Mouse (Mus musculus) heart, embryonic 13.5 days (tissue): ENCODE measurements at regions not wholly inside any gene's neighbourhood (a gene's known extent, or its start where the extent isn't known, plus 50 kb on each side); places are given as distances from the start of the nearest gene placed in this dataset.

Experiments used
- ATAC-seq: fragments of 200-750 bp; cut with Nextera tagmentation; 2 replicates; pipeline ENCODE4 v1.8.0; 2017; ENCODE audit warnings: moderate TSS enrichment; ENCODE audit not compliant: insufficient number of reproducible peaks, low FRiP score, low TSS enrichment; ENCODE audit errors: extremely low read depth
- H3K27ac ChIP-seq: fragments of 300-500 bp; sonication (generic); replicated peaks from 2 replicates; pipeline ENCODE4 v1.5.1; 2015; ENCODE audit warnings: moderate library complexity, mild to moderate bottlenecking, inconsistent platforms
- H3K27me3 ChIP-seq: fragments of 300-500 bp; sonication (generic); replicated peaks from 2 replicates; pipeline ENCODE4 v1.6.1; 2015; ENCODE audit warnings: mild to moderate bottlenecking, inconsistent platforms
- H3K36me3 ChIP-seq: fragments of 300-500 bp; sonication (generic); 2 replicates; pipeline ENCODE4 v1.6.1; 2015; ENCODE audit warnings: mild to moderate bottlenecking, inconsistent platforms
- H3K4me1 ChIP-seq: fragments of 300-500 bp; sonication (generic); 2 replicates; pipeline ENCODE4 v1.6.1; 2015; ENCODE audit warnings: inconsistent platforms
- H3K4me2 ChIP-seq: fragments of 300-500 bp; sonication (generic); 2 replicates; pipeline ENCODE4 v1.6.1; 2015; ENCODE audit warnings: inconsistent platforms, mild to moderate bottlenecking, moderate library complexity
- H3K4me3 ChIP-seq: fragments of 300-500 bp; sonication (generic); 2 replicates; pipeline ENCODE4 v1.5.1; 2015; ENCODE audit warnings: moderate library complexity, mild to moderate bottlenecking, inconsistent platforms
- H3K9ac ChIP-seq: fragments of 300-500 bp; sonication (generic); 2 replicates; pipeline ENCODE4 v1.6.1; 2015; ENCODE audit warnings: inconsistent platforms, mild to moderate bottlenecking, moderate library complexity
- H3K9me3 ChIP-seq: fragments of 300-500 bp; sonication (generic); 2 replicates; pipeline ENCODE4 v1.6.1; 2016; ENCODE audit warnings: inconsistent platforms
- WGBS: fragments of 180-500 bp; shearing (Covaris S2); methylation state at CpG from one replicate; pipeline ENCODE4 v1.1.7; 2015; ENCODE audit warnings: mixed read lengths; 5-methylcytosine and 5-hydroxymethylcytosine counted together

DNA sequence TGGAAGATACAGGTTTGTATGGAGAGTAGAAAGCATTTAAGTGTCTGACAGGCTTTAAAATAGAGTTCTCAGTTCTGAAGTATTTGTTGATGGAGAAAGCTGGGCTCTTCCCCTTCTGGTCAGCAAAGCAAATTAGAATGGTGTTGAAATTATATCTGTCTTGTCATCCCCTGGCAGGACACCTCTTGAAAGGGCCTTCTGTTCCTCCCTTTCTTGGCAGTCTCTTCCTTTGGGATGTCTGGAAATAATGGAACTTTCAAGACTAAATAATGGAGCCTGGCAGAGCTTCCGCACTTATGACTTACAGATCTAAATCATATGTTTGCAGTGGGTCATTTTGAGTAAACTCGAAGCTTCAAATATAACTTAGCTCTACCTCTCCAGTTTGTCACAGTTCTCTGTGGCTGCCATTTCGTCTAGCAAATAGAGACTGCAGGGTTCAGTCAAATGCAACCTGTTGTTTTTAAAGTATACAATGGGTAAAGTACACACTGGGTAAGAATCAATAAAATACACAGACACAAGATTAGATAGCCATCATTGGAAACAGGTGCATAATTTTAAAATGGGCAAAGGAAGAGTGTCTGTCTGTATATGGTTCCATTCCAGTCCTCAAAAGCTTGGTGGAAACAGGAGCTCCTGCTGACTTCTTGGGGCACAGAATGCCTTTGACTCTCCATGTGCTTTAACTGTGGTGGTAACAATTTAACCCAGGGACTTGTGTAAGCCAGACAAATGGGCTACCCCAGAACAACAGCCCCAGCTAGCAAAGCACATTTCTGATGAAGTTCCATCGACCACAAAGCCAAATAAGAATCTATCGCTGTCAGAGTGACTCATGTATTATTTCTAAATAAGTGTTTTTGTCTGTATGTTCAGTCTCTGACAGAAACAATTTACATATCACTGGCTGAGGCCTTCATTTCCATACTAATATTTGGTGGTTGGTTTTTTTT lies 3524.4 kb upstream of the Gm7489 start:
- no peak overlapping the region for H3K4me2 ChIP-seq
- H3K4me1 ChIP-seq: no peaks in the 10 kb centered on the region
- H3K4me3 ChIP-seq: no peak overlapping the region
- H3K9ac ChIP-seq: no peak overlapping the region
- no peak for ATAC-seq
- H3K36me3 ChIP-seq: no peaks in the 10 kb centered on the region
- H3K9me3 ChIP-seq: no peaks in the 10 kb centered on the region
- 78% methylated on average over 5 of the region's 5 CpGs for WGBS
- H3K27ac ChIP-seq: no peak overlapping the region
- H3K27me3 ChIP-seq: no peaks in the 10 kb centered on the region

DNA sequence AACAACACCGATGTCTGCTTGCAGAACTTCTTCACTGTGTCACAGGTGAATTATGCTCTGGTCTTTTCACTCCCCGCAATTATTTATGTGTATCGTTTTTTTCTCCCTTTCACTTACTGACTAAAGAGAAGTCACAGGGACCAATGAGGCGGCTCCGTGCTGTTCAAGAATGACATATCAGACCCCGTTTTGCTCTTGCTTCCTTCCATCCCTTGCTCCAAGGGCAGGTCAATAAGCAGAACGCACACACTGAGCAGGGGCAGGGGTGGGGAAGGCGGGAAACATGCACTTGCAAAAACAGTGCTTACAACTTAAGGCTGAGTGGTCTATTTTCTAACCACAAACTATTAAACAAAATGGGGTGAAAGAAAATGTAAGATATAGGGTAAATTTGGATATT lies 3523.4 kb upstream of the Gm7489 start:
- no peak overlapping the region for H3K9ac ChIP-seq
- no peak overlapping the region for H3K4me2 ChIP-seq
- no peak overlapping the region for H3K27ac ChIP-seq
- no peaks in the 10 kb centered on the region for H3K36me3 ChIP-seq
- ATAC-seq: no peak
- 79% methylated on average over 8 of the region's 8 CpGs for whole genome bisulfite sequencing
- no peaks in the 10 kb centered on the region for H3K27me3 ChIP-seq
- H3K9me3 ChIP-seq: no peaks in the 10 kb centered on the region
- no peaks in the 10 kb centered on the region for H3K4me1 ChIP-seq
- no peak overlapping the region for H3K4me3 ChIP-seq

DNA sequence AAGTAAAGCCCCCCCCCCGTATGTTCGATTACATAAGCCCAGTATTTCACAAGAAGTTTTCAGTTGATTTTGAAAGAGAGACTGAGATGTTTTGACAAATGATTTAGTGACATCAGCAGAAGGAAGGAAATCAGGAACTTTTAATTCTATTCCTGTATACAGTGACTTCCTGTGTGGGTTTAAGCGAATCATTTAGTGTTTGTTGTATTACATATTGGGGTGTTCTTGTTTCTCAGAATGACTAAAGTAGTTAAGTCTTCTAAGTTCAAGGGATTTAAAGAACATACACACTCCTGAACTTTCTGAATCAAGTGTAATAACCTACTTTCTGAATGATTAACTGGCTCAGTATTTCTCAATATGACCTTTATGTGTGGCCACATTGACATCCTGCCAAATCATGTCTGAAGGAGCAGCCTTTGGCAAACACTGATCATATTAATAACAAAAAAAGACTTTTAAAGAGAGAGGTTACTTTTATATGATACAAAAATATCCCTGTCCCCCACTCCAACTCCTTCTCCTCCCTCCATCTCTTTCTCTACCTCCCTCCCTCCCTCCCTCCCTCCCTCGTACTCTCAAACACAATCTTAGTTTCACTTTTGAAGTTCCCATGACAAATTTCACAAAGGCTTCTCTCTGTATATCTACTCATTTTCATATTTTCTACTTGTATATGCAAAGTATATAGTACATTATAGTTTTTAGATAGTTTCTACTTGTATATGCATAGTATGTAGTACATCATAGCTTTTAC lies 3522.8 kb upstream of the Gm7489 start:
- no peak for ATAC-seq
- Histone ChIP-seq H3K27me3 (no peaks in the 10 kb centered on the region), H3K9ac (no peak overlapping the region), H3K4me3 (no peak overlapping the region), H3K36me3 (no peaks in the 10 kb centered on the region), H3K4me1 (no peaks in the 10 kb centered on the region), H3K27ac (no peak overlapping the region), H3K9me3 (no peaks in the 10 kb centered on the region), H3K4me2 (peak overlapping the region; percentile 16; the same call in 1 of the 2 replicates)
- WGBS: 64% methylated on average over 4 of the region's 4 CpGs

DNA sequence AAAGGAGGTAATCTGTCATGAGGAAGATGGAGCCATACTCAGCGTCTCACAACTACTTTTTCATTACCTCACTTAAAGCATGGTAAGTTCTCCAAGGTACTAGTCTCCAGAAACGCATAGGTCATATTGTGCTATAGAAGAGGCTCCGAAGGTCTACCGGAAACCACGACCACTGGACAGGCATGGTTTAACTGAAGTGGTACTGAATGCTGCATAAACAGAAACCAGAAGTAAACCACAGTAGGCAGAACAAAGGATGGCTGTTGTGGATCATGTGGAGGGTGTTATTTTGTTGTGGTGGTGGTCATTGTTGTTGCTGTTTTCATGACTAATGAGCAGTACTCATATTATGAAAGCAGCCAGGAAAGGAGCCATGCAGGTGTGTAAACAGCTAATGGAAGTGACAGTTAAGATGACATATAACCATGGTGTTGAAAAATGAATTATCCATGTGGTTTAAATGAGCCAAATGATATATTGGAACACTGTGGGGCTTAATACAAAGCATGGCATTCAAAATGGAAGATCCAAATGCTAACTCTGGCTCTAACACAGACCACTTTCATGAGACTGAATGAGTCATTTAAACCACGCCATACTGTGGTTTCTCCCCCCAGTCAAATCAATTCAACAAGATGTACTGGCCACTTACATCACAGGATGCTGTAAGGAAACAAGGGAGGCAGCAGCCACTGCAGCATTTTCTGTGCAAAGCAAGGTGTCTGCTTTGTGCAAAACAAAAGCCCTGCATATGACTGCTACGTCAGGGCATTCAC lies 3484.5 kb upstream of the Gm7489 start:
- H3K4me1 ChIP-seq: no peaks in the 10 kb centered on the region
- no peaks in the 10 kb centered on the region for H3K9me3 ChIP-seq
- H3K9ac ChIP-seq: no peak overlapping the region
- H3K27ac ChIP-seq: no peak overlapping the region
- WGBS: 79% methylated on average over 7 of the region's 7 CpGs
- no peak for ATAC-seq
- H3K4me2 ChIP-seq: no peak overlapping the region
- no peaks in the 10 kb centered on the region for H3K27me3 ChIP-seq
- no peak overlapping the region for H3K4me3 ChIP-seq
- H3K36me3 ChIP-seq: no peaks in the 10 kb centered on the region

DNA sequence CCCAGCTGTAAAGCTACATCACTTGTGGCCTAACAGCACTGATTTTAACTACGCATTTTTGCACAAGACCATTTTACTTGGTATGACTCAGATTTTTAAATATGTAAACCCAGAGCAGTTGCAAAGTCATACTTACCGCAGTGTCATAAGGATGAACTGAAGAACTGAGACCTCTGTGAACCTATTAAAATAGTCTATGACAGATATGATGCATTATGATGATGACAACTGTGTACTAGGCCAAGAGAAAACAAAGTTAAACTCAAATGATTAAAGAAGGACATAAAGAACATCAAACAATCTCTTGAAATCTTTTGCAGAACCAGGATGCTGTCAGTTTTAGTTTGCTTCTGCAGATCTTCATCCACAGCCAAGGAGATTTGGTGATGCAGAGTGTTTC lies 3483.3 kb upstream of the Gm7489 start:
- no peaks in the 10 kb centered on the region for H3K4me1 ChIP-seq
- no peak overlapping the region for H3K4me2 ChIP-seq
- no peaks in the 10 kb centered on the region for H3K9me3 ChIP-seq
- H3K9ac ChIP-seq: no peak overlapping the region
- WGBS: 79% methylated on average over 2 of the region's 2 CpGs
- H3K4me3 ChIP-seq: no peak overlapping the region
- H3K36me3 ChIP-seq: no peaks in the 10 kb centered on the region
- no peak overlapping the region for H3K27ac ChIP-seq
- no peaks in the 10 kb centered on the region for H3K27me3 ChIP-seq
- ATAC-seq: no peak

DNA sequence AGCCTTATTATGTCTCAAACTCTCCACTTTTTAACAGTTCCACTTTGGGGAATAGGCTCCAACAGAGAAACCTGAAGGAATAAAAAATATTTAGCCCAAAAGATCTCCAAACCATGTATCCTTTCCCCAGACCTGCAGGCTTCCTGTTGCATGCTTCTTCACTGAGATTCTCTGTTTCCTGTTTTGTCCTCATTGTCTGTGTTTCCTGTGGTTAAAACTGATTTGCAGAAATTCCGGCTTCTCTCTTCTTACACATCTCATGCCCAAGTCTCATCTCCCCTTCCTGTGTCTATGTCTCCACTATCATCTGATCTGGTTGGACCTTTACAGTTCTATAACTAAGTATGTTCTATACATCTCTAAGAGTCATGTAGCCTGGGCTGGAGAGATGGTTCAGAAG lies 3482.2 kb upstream of the Gm7489 start:
- Histone ChIP-seq H3K4me3 (no peak overlapping the region), H3K9ac (no peak overlapping the region), H3K9me3 (no peaks in the 10 kb centered on the region), H3K4me1 (no peaks in the 10 kb centered on the region), H3K27ac (no peak overlapping the region), H3K27me3 (no peaks in the 10 kb centered on the region), H3K36me3 (no peaks in the 10 kb centered on the region), H3K4me2 (no peak overlapping the region)
- ATAC-seq: no peak
- 29% methylated on average over 1 of the region's 1 CpGs for WGBS

DNA sequence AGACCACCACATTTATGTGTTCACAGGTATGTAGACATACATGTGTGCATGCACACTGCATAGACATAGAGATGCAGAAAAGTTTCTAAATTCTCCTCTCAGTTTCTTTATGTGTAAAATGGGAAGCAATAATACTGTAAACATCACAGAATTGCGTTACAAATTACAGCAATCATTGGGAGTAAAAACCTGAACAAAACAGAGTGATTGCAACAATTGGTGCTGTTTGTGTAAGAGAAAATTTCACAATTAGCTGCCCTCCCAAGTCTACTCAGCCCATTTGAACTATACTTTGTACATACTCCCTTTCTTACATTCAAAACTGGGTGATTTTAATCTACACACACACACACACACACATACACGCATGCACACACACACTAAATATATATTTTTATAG lies 3480.8 kb upstream of the Gm7489 start:
- Histone ChIP-seq H3K9ac (no peak overlapping the region), H3K27ac (no peak overlapping the region), H3K9me3 (no peaks in the 10 kb centered on the region), H3K4me1 (no peaks in the 10 kb centered on the region), H3K4me3 (no peak overlapping the region), H3K27me3 (no peaks in the 10 kb centered on the region), H3K4me2 (no peak overlapping the region), H3K36me3 (no peaks in the 10 kb centered on the region)
- ATAC-seq: no peak
- WGBS: 77% methylated on average over 2 of the region's 2 CpGs

DNA sequence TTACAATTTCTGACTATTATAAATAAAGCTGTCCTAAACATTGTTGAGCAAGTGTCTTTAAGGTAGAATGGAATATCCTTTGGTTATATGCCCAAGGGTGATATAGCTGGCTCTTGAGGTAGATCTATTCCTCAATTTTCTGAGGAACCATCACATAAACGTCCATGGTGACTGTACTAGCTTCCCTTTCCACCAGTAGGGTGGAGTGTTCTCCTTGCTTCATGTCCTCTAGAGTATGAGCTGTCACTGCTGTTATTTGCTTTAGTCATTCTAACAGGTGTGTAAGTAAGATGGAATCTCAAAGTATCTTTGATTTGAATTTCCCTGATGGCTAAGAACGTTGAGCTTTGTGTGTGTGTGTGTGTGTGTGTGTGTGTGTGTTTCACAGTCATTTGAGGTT lies 3475.7 kb upstream of the Gm7489 start:
- Histone ChIP-seq H3K27ac (no peak overlapping the region), H3K9ac (no peak overlapping the region), H3K27me3 (no peaks in the 10 kb centered on the region), H3K4me3 (no peak overlapping the region), H3K36me3 (no peaks in the 10 kb centered on the region), H3K9me3 (0 out of 2 replicates have a peak, but pooled peaks cover 8% of the 10 kb centered on the region), H3K4me2 (no peak overlapping the region), H3K4me1 (no peaks in the 10 kb centered on the region)
- 49% methylated on average over 2 of the region's 2 CpGs for WGBS
- ATAC-seq: no peak

DNA sequence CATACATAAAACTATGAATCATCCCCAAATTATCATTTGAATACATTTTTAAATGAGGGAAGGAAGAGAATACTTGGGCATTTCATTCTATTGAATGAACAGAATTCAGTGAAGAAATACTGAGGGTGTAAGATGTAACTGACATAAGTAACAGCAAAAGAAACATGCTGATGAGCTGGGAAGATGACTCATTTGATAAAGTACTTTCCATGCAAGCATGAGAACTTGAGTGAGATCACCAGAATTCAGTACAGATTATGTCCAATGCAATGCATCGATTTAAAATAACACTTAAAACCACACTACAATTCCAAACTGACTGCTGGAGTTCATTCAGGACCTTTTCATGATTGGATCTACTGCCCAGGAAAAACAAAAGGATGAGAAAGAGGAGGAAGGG lies 3467.1 kb upstream of the Gm7489 start:
- no peak for ATAC-seq
- Histone ChIP-seq H3K9ac (no peak overlapping the region), H3K27ac (no peak overlapping the region), H3K27me3 (no peaks in the 10 kb centered on the region), H3K4me2 (no peak overlapping the region), H3K4me1 (no peaks in the 10 kb centered on the region), H3K36me3 (no peaks in the 10 kb centered on the region), H3K9me3 (no peaks in the 10 kb centered on the region), H3K4me3 (no peak overlapping the region)
- 59% methylated on average over 1 of the region's 1 CpGs for WGBS

DNA sequence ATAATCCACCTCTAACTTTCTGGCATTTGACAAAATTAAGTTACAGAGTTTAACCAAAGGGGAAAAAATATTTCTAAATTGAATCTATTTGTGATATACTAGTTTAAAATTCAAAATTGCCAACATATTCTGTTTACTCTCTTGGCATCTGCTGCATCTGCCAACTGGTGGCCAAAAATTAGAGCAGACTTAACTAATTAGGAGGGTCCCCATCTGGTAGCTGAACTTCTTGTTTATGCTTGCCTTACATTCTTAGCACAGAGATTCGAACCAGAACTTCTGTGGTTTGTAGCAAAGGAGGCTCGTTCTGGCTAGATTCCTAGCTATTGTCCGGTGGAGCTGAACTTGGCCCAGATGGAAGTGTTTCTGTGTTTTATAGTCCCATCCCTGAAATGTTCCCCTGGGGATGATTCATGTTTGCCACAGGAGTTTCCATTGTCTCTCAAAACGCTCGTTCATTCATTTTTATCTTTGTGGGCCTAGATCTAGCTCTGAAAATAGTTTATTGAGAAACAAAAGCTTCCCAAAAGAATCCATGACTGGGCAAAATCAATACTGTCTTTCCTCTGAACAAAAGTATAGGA lies 3461.5 kb upstream of the Gm7489 start:
- no peaks in the 10 kb centered on the region for H3K9me3 ChIP-seq
- H3K27ac ChIP-seq: no peak overlapping the region
- no peak overlapping the region for H3K4me3 ChIP-seq
- no peak for ATAC-seq
- no peak overlapping the region for H3K4me2 ChIP-seq
- H3K9ac ChIP-seq: no peak overlapping the region
- H3K27me3 ChIP-seq: no peaks in the 10 kb centered on the region
- H3K4me1 ChIP-seq: no peaks in the 10 kb centered on the region
- 71% methylated on average over 5 of the region's 5 CpGs for WGBS
- H3K36me3 ChIP-seq: no peaks in the 10 kb centered on the region

DNA sequence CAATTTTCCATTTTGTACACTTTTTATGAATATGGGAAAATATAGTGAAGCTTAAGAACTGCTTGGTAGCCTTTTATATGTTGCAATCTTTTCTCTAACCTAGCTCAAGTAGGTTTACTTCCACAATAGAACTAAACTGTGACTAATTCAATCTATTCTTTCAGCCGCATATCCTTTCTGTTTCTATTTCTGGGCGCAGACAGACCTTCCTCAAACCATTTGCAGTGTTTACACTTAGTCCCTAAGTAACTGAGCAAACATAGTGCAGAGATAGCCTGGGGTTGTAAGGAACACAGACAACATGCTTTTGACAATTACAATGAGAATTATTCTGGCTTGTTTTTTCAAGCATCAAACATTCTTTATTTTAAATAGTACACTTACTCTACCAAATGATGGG lies 3435.1 kb upstream of the Gm7489 start:
- Histone ChIP-seq H3K4me2 (no peak overlapping the region), H3K9me3 (no peaks in the 10 kb centered on the region), H3K36me3 (no peaks in the 10 kb centered on the region), H3K4me3 (no peak overlapping the region), H3K27me3 (no peaks in the 10 kb centered on the region), H3K9ac (no peak overlapping the region), H3K27ac (no peak overlapping the region), H3K4me1 (no peaks in the 10 kb centered on the region)
- 20% methylated on average over 2 of the region's 2 CpGs for WGBS
- ATAC-seq: no peak
